Mouse (Mus musculus) myocyte (in vitro differentiated cells): ENCODE measurements around the gene Psmb6.

ENCODE experiments used
- E2F4 ChIP-seq: IDR thresholded peaks from one replicate; pipeline ENCODE4 v1.6.1; 2011; ENCODE audit warnings: mild to moderate bottlenecking, control low read depth, moderate library complexity; ENCODE audit not compliant: insufficient read depth
- MAX ChIP-seq: IDR thresholded peaks from one replicate; pipeline ENCODE4 v1.6.1; 2011; ENCODE audit warnings: low read depth, mild to moderate bottlenecking, control low read depth
- MYOD1 ChIP-seq, 3 experiments: IDR thresholded peaks; one replicate each; pipeline ENCODE4 v1.6.1; 2011; ENCODE audit warnings: control low read depth in 2 of 3, low read depth in 2 of 3, mild to moderate bottlenecking in 2 of 3, moderate library complexity in 1 of 3; ENCODE audit not compliant: insufficient read length in 2 of 3, control insufficient read depth in 1 of 3
- MYOG ChIP-seq, 3 experiments: IDR thresholded peaks; one replicate each; pipeline ENCODE4 v1.6.1; 2011; ENCODE audit warnings: control low read depth in 2 of 3, low read depth in 2 of 3, mild to moderate bottlenecking in 2 of 3; ENCODE audit not compliant: insufficient read length in 2 of 3, control insufficient read depth in 1 of 3, insufficient read depth in 1 of 3
- POLR2A ChIP-seq: IDR thresholded peaks from one replicate; pipeline ENCODE4 v1.6.1; 2011; ENCODE audit warnings: low read depth, mild to moderate bottlenecking, control low read depth, moderate library complexity; ENCODE audit not compliant: insufficient read length
- POLR2AphosphoS2 ChIP-seq: IDR thresholded peaks from one replicate; pipeline ENCODE4 v1.6.1; 2011; ENCODE audit warnings: low read depth, control low read depth; ENCODE audit not compliant: insufficient read length
- REST ChIP-seq: IDR thresholded peaks from one replicate; pipeline ENCODE4 v1.6.1; 2011; ENCODE audit warnings: mild to moderate bottlenecking, control low read depth, moderate library complexity; ENCODE audit not compliant: insufficient read depth, insufficient read length
- SRF ChIP-seq: IDR thresholded peaks from one replicate; pipeline ENCODE4 v1.6.1; 2011; ENCODE audit warnings: low read depth; ENCODE audit not compliant: control insufficient read depth, insufficient read length
- TCF12 ChIP-seq: IDR thresholded peaks from one replicate; pipeline ENCODE4 v1.6.1; 2011; ENCODE audit warnings: mild to moderate bottlenecking, control low read depth; ENCODE audit not compliant: poor library complexity, insufficient read depth, severe bottlenecking
- USF1 ChIP-seq: IDR thresholded peaks from one replicate; pipeline ENCODE4 v1.6.1; 2011; ENCODE audit warnings: low read depth, mild to moderate bottlenecking, control low read depth, moderate library complexity

DNA sequence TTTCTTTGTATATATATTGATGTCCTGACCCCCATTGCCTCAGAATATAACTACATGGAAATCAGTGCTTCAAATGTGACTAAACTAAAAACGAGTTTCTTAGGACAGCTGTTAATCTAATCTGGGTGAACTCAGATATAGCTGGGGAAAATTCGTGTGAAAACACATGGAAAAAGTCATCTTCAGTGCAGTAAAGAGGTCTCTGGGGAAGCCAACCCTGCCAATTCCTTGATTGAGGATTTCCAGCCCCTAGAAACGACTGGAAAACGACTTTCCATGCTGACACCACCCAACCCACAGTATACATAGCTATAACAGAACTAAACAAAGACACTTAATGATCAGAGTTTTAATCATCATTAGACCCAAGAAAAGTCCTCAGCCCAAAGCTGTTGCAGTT is 37.4 kb upstream of the Psmb6 start:
- no peak for TF ChIP-seq USF1
- no peak for TF ChIP-seq POLR2A
- no peak for TF ChIP-seq MYOD1 (IDR thresholded peaks at IDR 0.05; ENCODE audit: control insufficient read depth in 1 of 3, insufficient read length in 2 of 3, low read depth in 2 of 3)
- no peak for TF ChIP-seq TCF12
- TF ChIP-seq POLR2AphosphoS2 = no peak
- no peak for TF ChIP-seq MYOG (IDR thresholded peaks at IDR 0.05; ENCODE audit: control insufficient read depth in 1 of 3, insufficient read depth in 1 of 3, insufficient read length in 2 of 3, low read depth in 2 of 3)
- no peak for TF ChIP-seq SRF
- TF ChIP-seq MAX = no peak
- TF ChIP-seq E2F4 = no peak
- TF ChIP-seq REST = no peak
